Mouse (Mus musculus): ENCODE data around the gene Nos1ap. TPM values are rescaled to one million over a fixed set of nuclear protein-coding genes. Genes with fewer than 3 reads are reported as not detected.

The Nos1ap gene
- polyA plus RNA-seq, 1 experiment, result 1.6 TPM

- no peak overlapping the region for H3K27ac ChIP-seq (ENCODE audit: insufficient read depth, low read depth, low read length)
- TF ChIP-seq CTCF (IDR thresholded peaks at IDR 0.05; ENCODE audit: low read depth, low read length), result no peak
- TF ChIP-seq POLR2A (IDR thresholded peaks at IDR 0.05; ENCODE audit: borderline replicate concordance, low read depth, low read length), result no peak
- no peak overlapping the region for H3K4me3 ChIP-seq (ENCODE audit: insufficient read depth, low read length)
- no peaks in the 10 kb centered on the region for H3K4me1 ChIP-seq (ENCODE audit: control insufficient read depth, insufficient read depth, low read length)
These were observed 249.7 kb downstream of the Nos1ap start for GRCm38 (mm10) chr1:170339943-170340342.

- no peak overlapping the region for H3K27ac ChIP-seq (ENCODE audit: insufficient read depth, low read depth, low read length)
- TF ChIP-seq CTCF (IDR thresholded peaks at IDR 0.05; ENCODE audit: low read depth, low read length) (no peak), POLR2A (IDR thresholded peaks at IDR 0.05; ENCODE audit: borderline replicate concordance, low read depth, low read length) (no peak)
- H3K4me3 ChIP-seq (ENCODE audit: insufficient read depth, low read length), result no peak overlapping the region
- no peaks in the 10 kb centered on the region for H3K4me1 ChIP-seq (ENCODE audit: control insufficient read depth, insufficient read depth, low read length)
These were observed 256.9 kb downstream of the Nos1ap start for GRCm38 (mm10) chr1:170332775-170333174.

- H3K4me3 ChIP-seq (ENCODE audit: insufficient read depth, low read length), result no peak overlapping the region
- no peak overlapping the region for H3K27ac ChIP-seq (ENCODE audit: insufficient read depth, low read depth, low read length)
- H3K4me1 ChIP-seq (ENCODE audit: control insufficient read depth, insufficient read depth, low read length), result no peaks in the 10 kb centered on the region
- TF ChIP-seq CTCF (IDR thresholded peaks at IDR 0.05; ENCODE audit: low read depth, low read length) (no peak), POLR2A (IDR thresholded peaks at IDR 0.05; ENCODE audit: borderline replicate concordance, low read depth, low read length) (no peak)
These were observed 257.7 kb downstream of the Nos1ap start for GRCm38 (mm10) chr1:170331926-170332325.

- no peak overlapping the region for H3K4me3 ChIP-seq (ENCODE audit: insufficient read depth, low read length)
- no peak for TF ChIP-seq POLR2A (IDR thresholded peaks at IDR 0.05; ENCODE audit: borderline replicate concordance, low read depth, low read length)
- no peaks in the 10 kb centered on the region for H3K4me1 ChIP-seq (ENCODE audit: control insufficient read depth, insufficient read depth, low read length)
- H3K27ac ChIP-seq (ENCODE audit: insufficient read depth, low read depth, low read length), result no peak overlapping the region
These were observed 264.4 kb downstream of the Nos1ap start for GRCm38 (mm10) chr1:170325277-170325676.

- TF ChIP-seq CTCF (IDR thresholded peaks at IDR 0.05; ENCODE audit: low read depth, low read length) (no peak), POLR2A (IDR thresholded peaks at IDR 0.05; ENCODE audit: borderline replicate concordance, low read depth, low read length) (no peak)
These were observed 265.3 kb downstream of the Nos1ap start for GRCm38 (mm10) chr1:170324312-170324711.

GRCm38 (mm10) chr1:170323001-170323400, 266.7 kb downstream of the Nos1ap start:
- TF ChIP-seq CTCF (IDR thresholded peaks at IDR 0.05; ENCODE audit: low read depth, low read length) (no peak), POLR2A (IDR thresholded peaks at IDR 0.05; ENCODE audit: borderline replicate concordance, low read depth, low read length) (no peak)
- Histone ChIP-seq H3K27ac (ENCODE audit: insufficient read depth, low read depth, low read length) (no peak overlapping the region), H3K4me1 (ENCODE audit: control insufficient read depth, insufficient read depth, low read length) (no peaks in the 10 kb centered on the region), H3K4me3 (ENCODE audit: insufficient read depth, low read length) (no peak overlapping the region)

More at GRCm38 (mm10) chr1:170324312-170324711, 265.3 kb downstream of the Nos1ap start:
- Histone ChIP-seq H3K4me1 (ENCODE audit: control insufficient read depth, insufficient read depth, low read length) (no peaks in the 10 kb centered on the region), H3K27ac (ENCODE audit: insufficient read depth, low read depth, low read length) (no peak overlapping the region), H3K4me3 (ENCODE audit: insufficient read depth, low read length) (no peak overlapping the region)

GRCm38 (mm10) chr1:170322046-170322445, 267.6 kb downstream of the Nos1ap start:
- no peak overlapping the region for H3K4me3 ChIP-seq (ENCODE audit: insufficient read depth, low read length)
- no peaks in the 10 kb centered on the region for H3K4me1 ChIP-seq (ENCODE audit: control insufficient read depth, insufficient read depth, low read length)
- TF ChIP-seq POLR2A (IDR thresholded peaks at IDR 0.05; ENCODE audit: borderline replicate concordance, low read depth, low read length) (no peak), CTCF (IDR thresholded peaks at IDR 0.05; ENCODE audit: low read depth, low read length) (no peak)
- H3K27ac ChIP-seq (ENCODE audit: insufficient read depth, low read depth, low read length), result no peak overlapping the region

- H3K4me3 ChIP-seq (ENCODE audit: insufficient read depth, low read length), result no peak overlapping the region
- no peak overlapping the region for H3K27ac ChIP-seq (ENCODE audit: insufficient read depth, low read depth, low read length)
- H3K4me1 ChIP-seq (ENCODE audit: control insufficient read depth, insufficient read depth, low read length), result no peaks in the 10 kb centered on the region
- TF ChIP-seq POLR2A (IDR thresholded peaks at IDR 0.05; ENCODE audit: borderline replicate concordance, low read depth, low read length) (no peak), CTCF (IDR thresholded peaks at IDR 0.05; ENCODE audit: low read depth, low read length) (no peak)
These were observed 278.2 kb downstream of the Nos1ap start for GRCm38 (mm10) chr1:170311431-170311830.

GRCm38 (mm10) chr1:170308503-170308902, 281.2 kb downstream of the Nos1ap start, which contains the start of gene Spata46:
Gene Spata46 (plus strand): TSS chr1:170308803.
- TF ChIP-seq CTCF (IDR thresholded peaks at IDR 0.05; ENCODE audit: low read depth, low read length) (no peak), POLR2A (IDR thresholded peaks at IDR 0.05; ENCODE audit: borderline replicate concordance, low read depth, low read length) (no peak)
- Histone ChIP-seq H3K27ac (ENCODE audit: insufficient read depth, low read depth, low read length) (no peak within 1 kb of the TSS), H3K4me1 (ENCODE audit: control insufficient read depth, insufficient read depth, low read length) (peaks cover 5% of the 10 kb centered on the region; the same call in 1 of the 2 replicates), H3K4me3 (ENCODE audit: insufficient read depth, low read length) (no peak within 1 kb of the TSS)

- Histone ChIP-seq H3K27ac (ENCODE audit: insufficient read depth, low read depth, low read length) (no peak within 1 kb of the TSS), H3K4me1 (ENCODE audit: control insufficient read depth, insufficient read depth, low read length) (peaks cover 5% of the 10 kb centered on the region; the same call in 1 of the 2 replicates), H3K4me3 (ENCODE audit: insufficient read depth, low read length) (no peak within 1 kb of the TSS)
- no peak for TF ChIP-seq CTCF (IDR thresholded peaks at IDR 0.05; ENCODE audit: low read depth, low read length)
- TF ChIP-seq POLR2A (IDR thresholded peaks at IDR 0.05; ENCODE audit: borderline replicate concordance, low read depth, low read length), result no peak
These were observed 283.4 kb downstream of the Nos1ap start, which contains the start of gene Gm7694 for GRCm38 (mm10) chr1:170306232-170306631. Gene Gm7694 (minus strand): TSS chr1:170306332.

- TF ChIP-seq POLR2A (IDR thresholded peaks at IDR 0.05; ENCODE audit: borderline replicate concordance, low read depth, low read length) (no peak), CTCF (IDR thresholded peaks at IDR 0.05; ENCODE audit: low read depth, low read length) (no peak)
These were observed 284.7 kb downstream of the Nos1ap start for GRCm38 (mm10) chr1:170305002-170305401.

More at GRCm38 (mm10) chr1:170305002-170305401, 284.7 kb downstream of the Nos1ap start:
- Histone ChIP-seq H3K4me3 (ENCODE audit: insufficient read depth, low read length) (no peak overlapping the region), H3K4me1 (ENCODE audit: control insufficient read depth, insufficient read depth, low read length) (peaks cover 5% of the 10 kb centered on the region; the same call in 1 of the 2 replicates), H3K27ac (ENCODE audit: insufficient read depth, low read depth, low read length) (no peak overlapping the region)
